Mouse (Mus musculus) naive thymus-derived CD4-positive, alpha-beta T cell, adult 5 months (primary cell): ENCODE data around the gene Uchl3. TPM values are rescaled to one million over a fixed set of nuclear protein-coding genes. Genes with fewer than 3 reads are reported as not detected.

ENCODE experiments used
- polyA plus RNA-seq: library from polyadenylated mRNA; unstranded; fragments of 100-300 nt; shearing (Covaris generic); gene quantifications from one replicate; pipeline ENCODE4 v1.2.1, GENCODE M21; 2017

Gene Uchl3
- polyA plus RNA-seq, result 71.7 TPM

DNA sequence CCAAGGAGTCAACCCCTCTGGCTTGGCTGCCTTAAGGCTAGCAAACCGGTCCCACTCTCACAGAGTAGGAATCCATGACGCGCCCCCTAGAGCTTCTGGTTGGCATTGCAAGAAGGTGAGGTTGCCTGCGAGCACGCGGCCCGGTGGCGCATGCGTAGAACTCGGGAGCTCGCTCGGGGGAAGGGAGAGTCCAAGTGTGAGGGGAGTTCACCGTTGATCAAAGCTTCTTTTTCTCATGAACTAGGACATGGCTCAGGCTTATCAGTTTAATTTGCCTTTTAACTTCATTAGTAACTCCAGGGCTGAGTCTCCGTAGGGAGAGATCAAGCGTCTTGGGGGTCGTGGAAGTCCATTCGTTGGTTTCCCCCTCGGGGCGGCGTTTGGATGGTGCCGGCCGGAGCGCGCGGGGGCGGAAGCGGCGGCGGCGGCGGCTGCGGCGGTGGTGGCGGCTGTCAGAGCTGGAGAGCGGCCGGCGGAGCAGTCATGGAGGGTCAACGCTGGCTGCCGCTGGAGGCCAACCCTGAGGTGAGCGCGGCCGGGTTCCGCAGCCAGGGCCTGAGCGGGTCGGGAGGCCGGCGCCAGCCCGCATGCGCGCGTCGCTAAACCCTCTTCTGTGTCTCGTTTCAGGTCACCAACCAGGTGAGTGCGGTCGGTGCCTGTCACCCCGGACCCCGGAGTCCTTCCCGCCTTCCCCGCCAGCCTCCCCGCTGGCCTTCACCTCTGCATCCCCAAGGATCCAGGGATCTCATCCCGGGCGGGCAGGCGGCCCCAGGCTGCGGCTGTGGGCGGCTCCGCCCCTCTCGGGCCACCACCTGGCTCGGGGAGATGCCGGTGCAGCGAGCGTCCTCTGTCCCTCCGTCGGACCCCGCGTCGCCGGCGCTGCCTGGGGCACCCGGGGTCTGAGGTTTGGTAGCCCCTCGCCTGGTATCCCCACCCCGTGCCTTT is at the start of gene Uchl3:
Uchl3 (plus strand) TSS at position 387 of the 945 bp plus-strand sequence.

DNA sequence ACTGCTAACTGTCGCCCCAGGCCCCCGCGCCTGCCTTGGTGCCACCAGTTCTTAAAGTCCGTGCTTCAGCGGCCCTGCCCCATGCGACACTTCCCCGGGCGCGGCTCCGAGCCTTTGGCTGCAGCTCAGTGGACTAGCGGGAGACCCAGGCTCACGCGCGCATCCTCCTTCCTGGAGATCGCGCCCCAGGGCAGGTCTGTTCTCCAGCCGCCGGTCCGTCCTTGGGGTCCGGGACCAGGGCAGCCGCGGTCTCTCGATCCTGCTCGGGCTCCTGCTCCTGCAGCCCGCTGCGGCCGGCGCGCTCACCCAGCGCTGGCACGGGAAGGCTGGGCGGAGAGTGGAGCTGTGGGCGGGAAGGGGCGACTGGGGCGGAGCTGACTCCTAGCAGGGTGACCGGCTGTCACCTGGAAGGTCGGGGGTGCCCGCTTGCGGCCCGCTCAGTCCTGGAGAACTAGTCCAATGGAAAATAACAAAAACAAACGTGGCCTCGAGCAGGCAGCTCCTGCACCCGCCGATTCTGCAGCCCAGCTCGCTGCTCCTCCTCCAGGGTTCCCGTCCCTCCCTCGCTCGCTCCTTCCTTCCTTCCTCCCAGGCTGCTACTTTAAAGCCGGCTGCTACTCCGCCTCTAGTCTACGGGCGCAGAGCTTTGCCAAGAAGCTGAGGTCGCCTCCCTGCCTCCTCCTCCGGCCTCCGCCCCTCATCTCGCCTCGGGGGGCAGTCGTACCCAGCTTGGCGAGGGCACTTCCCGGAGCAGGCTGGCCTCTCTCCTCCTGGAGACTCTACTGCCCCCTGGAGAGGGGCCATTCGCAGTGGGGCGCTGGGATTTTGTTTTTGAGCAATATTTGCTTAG is 45.0 kb upstream of the Uchl3 start, which contains the start of gene Tbc1d4:
Tbc1d4 (minus strand) TSS at position 673 of the 850 bp plus-strand sequence.

DNA sequence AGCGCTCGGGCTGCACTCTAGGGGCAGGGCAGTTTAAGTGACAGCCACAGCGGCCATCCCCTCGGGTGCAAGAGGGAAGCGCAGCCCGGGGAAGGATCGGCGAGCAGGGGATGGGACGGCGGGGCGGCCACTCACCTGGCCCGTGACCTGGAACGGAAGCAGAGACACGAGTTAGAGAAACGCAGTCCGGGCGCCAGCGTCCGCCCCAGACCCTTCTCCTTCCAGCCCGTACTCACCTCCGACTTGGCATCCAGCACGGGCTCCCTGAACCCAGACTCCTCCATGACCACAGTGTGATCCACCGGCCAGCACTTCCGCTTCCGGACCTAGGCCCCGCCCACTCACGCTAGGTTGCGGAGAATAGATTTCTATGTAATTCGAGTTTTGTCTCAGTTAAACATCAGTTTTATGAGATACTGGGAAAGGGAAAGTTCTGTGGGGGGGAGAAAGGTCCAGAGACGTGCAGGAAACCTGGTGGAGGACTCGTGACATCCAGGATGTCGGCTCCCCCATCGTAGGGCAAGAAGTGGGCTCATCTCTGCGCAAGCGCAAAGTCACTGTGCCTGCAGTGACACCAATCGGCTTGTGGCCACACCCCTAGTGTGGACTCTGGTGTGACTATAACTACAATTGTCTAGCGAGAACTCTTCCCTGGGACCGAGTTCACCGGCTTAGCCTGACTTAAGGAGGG is 13.5 kb upstream of the Uchl3 start, which contains the start of gene Commd6:
Commd6 (minus strand) TSS at position 534 of the 691 bp plus-strand sequence.

DNA sequence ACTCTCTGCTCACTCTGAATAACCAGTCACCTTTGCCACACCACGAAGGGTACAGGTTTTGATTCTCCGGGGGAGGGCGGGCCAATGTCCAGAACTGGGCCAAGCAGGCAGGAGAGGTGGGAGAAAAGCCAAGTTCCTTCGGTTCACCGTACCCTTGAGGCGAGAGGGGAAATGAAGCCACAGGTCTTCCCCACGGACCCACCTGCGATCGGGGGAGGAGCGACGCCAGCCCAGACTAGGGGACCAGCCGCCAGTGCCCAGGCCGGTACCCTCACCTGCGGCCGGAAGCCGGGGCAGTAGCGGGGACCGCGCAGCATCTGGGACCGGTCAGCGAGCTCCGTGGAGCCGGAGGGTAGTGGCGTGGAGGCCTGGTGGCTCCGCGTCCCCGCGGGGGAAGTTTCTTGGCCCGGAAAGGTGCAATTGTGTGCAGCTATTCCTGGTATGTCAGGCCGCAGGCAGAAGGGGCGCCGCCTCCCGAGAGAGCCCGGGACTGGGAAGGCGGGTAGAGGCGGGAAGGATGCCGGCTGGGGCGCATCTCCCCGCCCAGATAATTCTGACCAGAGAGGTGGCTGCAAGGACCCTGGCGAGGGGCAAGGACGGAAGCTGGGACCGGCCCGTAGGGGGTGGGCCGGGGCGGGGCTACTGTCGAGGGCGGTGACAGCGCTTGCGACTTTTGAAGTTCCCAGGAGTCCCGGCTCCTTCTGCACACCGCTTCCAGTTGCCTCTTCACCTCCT is 75.6 kb downstream of the Uchl3 start, which contains the start of the genes Gm9922 and Lmo7:
Gm9922 (minus strand) TSS at position 578 of the 735 bp plus-strand sequence.
Lmo7 (plus strand) TSS at position 721 of the 735 bp plus-strand sequence.

Other genes with a start within 250 kb of the Uchl3 start
- 35.7 TPM for gene Tbc1d4, start 44.8 kb upstream of the Uchl3 start, polyA plus RNA-seq
- gene Commd6, start 13.3 kb upstream of the Uchl3 start, polyA plus RNA-seq, result 62.1 TPM
- gene Gm9922, start 75.8 kb downstream of the Uchl3 start, polyA plus RNA-seq, result not detected
- gene Lmo7, start 76.0 kb downstream of the Uchl3 start, polyA plus RNA-seq, result 0.20 TPM